Mouse (Mus musculus) cerebellum, adult (tissue): ENCODE data around the gene Znhit6.

Experiments used
- ATAC-seq: cut with Nextera tagmentation; 2 replicates; pipeline ENCODE4 v1.9.2; 2017; ENCODE audit warnings: mild to moderate bottlenecking, moderate library complexity, mixed read lengths; ENCODE audit not compliant: insufficient number of reproducible peaks, low FRiP score, low TSS enrichment

The Znhit6 gene

DNA sequence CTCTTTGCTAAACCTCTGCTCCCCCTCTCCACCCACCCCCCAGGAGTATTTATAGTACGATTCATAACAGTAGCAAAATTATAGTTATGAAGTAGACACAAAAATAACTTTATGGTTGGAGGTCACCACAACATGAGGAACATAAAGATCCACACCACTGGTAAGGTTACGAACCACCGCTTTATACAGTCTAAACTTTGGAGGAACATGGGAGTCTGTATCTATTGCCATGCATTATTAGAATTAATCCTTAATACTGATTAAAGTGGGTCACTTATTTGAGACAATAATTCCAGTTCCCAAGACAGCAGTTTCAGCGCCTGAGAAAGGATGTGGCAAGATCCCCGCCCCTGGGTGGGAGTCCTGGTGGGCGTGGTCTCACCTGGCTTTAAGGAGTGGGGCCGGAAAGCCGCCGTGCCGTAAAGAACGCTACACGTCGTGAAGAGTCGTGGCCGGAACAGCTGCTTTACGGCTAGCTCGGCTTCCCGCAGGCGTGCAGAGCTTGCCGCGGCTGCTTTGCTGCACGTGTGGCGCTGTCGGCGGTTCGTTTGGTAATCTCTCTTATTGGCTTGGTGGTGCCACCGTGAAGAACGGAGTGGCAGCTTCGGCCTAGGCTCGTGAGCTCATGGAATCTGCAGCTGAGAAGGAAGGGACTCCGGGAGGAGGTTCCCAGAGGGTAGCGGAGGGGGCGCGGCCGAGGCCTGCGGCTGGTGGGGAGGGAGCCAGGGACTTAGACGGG is at the start of gene Znhit6:
Gene Znhit6, plus strand, starts transcription at position 463 of the 739 bp plus-strand sequence.
- ATAC-seq: peak; percentile 84

DNA sequence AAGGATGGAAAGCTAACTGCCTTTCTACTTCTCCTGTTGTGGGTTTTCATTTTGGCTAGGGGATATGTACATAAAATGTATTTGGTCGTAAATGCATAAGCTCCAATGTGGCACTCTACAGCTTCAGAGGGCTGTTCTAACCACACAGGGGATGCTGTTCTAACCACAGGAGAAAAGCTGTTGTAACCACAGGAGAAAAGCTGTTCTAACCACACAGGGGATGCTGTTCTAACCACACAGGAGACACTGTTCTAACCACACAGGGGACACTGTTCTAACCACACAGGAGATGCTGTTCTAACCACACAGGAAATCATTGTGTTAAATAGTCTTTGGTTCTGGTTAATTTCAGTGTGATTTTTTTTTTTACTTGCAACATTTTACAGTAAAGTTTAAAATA is 38.1 kb upstream of the Znhit6 start:
- no peak for ATAC-seq

DNA sequence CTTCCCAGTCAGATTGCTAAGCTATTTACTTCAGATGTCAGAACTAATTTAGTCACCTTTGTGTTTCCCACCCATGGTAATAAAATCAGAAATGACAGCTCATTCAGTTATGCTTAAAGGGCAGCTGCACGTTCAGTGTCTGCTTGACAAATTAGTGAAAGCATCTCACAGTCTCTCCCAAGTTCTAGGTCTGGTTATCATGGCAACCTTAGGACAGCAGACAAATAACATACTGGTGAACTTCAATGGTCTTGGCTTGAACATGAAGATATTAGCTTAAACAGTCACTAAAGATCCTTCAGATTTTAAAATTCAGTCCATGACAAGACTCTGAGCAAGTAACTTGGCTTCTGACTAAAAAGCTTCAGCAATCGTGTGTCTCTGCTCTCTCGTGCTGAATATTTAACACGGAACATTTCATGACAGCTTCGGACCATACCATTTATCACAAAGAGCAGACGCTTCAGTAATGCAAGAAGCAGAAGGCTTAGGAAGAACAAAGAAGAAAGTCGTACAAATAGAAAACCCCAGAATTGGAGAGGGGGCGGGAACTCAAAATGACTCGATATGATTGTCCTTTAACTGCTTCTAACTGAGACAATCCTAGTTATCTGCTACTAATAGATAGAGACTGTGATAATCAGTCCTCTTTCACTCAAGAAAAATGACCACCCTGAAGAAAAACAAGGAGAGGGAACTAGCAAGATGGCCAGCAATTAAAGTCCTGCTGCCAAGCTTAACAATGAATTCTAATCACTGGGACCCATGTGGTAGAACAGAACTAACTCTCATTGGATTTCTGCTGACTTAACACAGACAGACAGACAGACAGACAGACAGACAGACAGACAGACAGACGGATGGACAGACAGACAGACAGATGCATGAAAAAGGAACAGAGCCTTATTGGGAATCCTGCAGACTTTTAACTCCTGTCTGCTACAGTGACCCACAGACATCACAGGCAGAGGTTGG is 27.3 kb upstream of the Znhit6 start:
- no peak for ATAC-seq

DNA sequence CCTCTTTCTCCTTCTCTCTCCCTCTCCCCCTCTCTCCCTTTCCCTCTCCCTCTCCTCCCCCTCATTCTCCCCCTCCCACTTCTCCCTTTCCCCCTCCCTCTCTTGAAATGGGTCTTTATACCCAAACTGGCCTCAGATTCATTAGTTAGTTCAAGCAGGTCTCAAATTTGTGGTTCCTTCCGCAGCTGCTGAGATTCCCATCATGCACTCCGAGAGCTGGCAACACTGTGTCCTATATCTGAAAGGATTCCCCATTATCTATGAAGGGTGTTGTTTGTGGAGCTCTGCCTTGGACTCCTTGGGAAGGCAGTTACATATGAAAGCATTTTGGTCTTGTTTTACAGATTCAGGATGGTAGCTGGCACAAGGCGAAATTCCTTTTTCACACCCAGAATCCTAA is 25.8 kb upstream of the Znhit6 start:
- no peak for ATAC-seq

DNA sequence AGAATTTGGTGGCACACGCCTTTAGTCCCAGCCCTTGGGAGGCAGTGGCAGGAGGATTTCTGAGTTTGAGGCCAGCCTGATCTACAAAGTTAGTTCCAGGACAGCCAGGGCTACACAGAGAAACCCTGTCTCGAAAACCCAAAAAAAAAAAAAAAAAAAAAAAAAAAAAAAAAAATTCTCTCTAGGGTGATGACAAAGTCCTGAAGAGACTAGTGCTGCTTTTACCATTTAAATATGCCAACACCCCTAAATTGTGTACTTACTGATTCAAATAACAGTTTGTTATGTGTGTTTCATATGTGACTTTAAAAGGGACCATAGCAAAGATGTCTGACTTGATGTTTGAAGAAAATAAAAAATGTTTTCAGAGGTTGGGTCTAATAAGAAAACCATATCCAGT is 21.6 kb upstream of the Znhit6 start:
- no peak for ATAC-seq

DNA sequence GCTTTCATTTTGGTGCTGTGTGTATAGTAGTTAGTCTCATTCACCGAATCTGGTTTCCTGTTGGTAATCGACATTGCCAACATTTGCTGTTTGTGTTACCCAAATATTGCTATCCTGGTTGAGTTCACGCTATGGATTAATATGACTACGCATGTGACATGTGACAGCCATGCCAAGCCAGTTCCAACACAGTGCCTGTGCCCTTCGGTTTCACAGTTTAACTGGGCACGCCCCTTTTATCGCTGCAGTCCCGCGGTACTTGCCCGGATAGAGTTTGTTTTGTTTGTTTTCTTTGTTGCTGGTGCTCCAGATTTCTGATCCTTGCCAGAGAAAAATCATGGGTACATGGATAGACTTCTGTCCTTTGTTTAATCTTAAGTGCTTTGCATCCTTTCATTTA is 19.8 kb upstream of the Znhit6 start:
- ATAC-seq: no peak

DNA sequence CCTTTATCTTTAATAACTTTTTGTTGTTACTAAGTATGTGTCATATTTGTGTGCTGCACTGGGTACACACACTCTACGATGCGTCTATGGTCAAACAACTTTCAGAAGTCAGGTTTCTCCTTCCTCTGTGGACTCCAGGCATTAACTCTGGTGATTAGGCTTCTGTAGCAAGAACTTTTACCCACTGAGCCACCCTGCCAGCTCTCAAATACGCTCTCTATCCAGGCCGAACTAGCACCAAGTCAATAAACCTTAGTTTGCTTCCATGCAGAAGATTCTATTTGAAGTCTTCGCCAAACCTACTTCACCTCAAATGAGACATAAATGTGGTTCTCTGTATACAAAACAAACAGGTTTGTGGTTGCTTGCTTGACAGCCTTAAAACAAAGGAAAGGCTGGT is 16.3 kb upstream of the Znhit6 start:
- ATAC-seq: no peak

DNA sequence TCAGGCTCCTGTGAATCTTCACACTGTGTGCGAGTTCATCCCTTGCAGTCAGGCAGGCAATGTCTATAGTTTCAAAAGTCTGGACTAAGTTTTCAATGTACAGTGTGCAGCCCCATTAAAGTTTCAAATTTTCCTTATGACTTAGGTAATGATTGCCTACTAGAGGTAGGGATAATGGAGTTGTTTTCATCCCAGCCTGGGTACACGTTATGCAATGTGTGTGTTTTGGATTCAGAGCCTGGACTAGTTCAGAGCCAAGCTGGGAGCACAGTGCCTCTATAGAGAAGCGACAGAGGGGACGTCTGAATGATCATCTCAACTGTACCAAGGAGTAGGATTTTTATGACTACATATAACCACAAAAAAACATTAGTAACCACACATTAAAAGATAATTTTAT is 15.9 kb upstream of the Znhit6 start:
- no peak for ATAC-seq

DNA sequence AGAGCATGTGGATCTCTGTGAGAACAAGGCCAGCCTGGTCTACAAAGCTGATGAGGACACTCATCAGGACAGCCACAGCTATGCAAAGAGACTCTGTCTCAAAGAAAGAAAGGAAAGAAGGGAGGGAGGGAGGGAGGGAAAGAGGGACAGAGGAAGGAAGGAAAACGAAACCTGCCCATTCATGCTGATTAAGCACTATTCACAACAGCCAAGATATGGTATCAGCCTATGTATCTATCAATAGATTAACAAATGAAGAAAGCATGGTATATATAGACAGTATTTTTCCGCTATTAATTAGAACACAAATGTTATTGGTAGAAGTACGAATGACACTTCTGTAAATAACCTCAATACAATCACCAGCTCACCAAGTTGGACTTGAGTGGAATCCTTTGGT is 1.5 kb upstream of the Znhit6 start:
- ATAC-seq: no peak

DNA sequence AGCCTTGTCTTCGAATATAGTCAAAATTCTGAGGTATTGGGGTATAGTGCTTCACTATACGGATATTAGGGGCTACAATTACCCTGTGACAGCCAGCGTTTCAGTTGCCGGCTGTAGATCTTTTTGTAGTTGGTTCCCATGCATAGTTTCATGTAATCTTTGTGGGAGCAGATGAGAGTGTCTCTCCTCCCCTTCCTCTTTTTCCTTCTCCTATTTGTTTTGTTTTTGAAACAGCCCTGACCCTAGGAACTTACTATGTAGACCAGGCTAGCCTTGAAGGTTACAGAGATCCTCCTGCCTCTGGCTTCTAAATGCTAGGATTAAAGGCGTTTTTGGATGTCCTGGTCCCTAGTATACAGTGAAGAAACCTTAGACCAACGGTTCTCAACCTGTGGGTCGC is 665 bp upstream of the Znhit6 start:
- no peak for ATAC-seq

DNA sequence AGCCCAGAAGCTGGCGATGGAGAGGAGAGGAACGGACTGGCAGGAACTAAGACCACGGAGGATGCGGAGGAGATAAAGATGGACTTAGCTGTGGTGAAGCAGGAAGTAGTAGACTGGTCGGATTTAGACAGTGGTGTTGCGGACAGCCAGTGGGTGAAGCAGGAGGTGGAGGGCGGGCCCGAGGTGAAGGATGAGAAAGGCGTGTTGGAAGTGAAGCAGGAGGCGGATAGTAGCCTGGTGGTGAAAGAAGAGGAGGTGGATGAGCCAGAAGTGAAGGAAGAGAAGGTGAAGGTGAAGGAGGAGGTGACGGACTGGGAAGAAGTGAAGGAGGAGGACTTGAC is 447 bp downstream of the Znhit6 start:
- peak; percentile 50; the same call in 1 of the 2 replicates for ATAC-seq

DNA sequence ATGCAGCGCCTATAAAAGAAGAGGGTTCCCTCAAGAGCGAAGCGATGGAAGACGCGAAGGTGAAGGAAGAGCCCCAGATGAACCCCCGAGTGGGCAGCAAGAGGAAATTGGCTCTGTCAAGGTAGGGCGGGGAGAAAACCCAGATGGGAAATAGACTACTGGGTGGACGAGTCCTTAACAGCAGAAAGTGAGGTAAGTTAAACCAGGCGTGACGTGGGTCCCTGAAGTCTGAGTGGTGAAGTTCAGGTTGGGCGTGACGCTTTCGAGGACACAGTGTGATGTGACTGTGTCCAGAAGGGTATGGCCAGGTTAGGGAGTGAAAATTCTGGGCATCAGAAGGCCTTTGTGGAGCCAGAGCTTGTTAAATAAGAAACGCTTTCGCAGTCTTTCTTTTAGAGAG is 871 bp downstream of the Znhit6 start:
- ATAC-seq: no peak

DNA sequence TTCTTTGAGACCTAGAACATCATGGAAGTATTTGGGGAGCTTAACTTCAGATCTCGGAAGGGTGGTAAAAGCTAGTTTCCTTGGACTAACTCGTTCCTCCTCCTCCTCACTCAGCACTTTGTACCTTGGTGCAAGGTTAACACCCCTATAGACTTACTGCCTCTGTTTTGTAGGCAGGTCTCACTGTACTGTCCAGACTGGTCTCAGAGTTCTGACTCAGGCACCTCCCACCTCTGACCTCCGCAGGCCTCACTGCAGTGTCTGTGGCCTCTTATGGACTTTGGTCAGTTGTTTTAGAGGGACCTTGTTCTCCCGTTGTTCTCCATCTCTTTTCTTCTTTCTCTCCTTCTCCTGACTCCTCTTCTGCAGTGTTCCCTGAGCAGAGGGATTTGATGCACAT is 7.0 kb downstream of the Znhit6 start:
- no peak for ATAC-seq

DNA sequence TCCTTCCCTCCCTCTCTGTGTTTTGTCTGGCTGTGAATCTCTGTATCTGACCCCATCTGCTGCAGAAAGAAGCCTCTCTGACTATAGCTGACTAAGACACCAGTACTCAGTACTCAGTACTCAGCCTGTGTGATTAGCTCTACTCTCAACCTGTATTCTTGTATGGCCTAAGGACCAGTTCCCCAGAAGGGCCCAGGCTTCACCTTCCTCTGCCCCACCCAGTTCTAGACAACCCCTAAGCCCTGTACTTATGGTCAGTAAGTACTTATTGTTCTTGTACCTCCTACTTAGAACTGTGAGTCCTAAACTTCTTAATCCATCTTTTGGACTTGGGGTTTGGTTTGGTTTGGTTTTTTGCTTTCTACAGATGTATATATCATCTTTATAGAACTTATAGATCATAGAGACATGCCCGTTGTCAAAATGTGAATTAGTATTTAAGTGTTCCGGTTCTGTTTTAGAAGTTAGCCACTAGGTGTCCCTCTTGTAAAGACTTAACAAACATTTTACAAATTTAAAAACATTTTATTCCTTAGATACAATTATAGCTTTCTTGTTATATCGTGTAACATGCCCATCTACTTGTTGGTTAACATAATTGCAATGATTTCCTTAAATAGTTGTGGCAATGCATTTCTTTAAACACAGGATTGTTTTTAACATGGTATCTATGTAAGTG is 7.7 kb downstream of the Znhit6 start:
- ATAC-seq: no peak

DNA sequence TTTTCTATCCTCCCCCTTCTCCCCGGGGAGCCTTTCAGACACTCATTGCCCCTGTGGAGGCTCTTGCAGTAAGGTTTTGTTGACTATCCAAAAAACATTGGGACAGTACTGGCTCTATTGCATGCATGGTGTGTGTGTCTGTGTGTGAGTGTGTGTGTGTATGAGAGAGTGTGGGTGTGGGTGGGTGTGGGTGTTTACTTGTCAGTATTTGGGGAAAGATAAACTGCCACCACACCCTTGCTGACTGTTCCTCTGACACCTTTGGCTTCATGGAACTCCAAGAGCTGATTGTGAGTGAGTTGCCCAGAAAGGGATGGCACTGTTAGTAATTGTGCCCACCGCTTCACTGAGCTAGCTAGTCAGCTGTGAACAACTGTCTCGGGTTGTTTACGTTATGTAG is 14.6 kb downstream of the Znhit6 start:
- ATAC-seq: no peak

DNA sequence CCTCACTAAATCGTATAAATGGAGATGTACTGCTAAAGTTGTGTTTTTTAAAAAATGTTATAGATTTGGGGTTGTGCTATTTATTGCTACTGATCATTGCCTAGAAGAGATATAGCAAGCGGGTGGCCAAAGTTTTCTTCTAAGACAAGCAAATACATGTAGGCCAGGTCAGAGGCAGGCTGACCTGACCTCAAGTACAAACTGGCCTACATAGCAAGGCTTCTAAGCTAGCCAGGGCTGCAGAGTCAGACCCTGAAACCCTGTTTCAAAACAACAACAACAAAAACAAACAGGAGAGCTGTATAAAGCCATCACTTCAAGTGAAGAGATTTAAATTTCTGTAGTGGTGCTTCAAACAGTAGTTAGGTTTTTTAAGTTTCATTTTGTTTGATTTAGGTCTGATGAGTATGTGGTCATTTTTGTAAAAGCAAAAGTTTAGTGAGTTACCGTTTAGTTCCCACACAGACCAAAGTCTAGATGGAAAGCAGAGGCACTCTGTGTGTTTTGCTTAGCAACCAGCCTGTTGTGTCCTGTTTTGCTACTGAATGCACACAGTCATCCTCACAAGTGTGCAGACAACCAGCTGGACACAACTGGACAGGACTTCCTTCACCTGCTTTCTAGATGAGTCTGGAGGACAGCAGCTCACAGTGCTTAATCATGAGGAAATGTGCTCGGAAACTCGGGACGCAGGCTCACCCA is 16.0 kb downstream of the Znhit6 start:
- no peak for ATAC-seq

DNA sequence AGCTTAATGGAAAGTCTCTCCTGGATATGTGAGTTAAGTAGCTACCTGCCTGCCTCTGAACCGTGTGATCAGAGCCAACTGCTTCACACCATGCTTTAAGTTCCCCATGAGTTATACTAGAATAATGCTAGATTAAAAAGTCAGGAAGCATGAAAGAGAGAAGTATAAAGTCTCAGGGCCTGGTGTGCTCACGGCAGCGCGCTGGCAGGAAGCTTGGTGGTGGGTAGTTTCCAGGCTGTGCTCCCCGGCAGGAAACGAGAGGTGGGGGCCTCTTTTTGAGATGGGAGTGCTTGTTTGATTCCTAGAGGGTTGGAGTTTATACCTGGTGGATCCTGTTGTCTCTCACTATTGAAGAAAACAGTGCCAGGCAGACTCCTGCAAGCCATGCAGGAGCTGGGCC is 19.3 kb downstream of the Znhit6 start:
- no peak for ATAC-seq

DNA sequence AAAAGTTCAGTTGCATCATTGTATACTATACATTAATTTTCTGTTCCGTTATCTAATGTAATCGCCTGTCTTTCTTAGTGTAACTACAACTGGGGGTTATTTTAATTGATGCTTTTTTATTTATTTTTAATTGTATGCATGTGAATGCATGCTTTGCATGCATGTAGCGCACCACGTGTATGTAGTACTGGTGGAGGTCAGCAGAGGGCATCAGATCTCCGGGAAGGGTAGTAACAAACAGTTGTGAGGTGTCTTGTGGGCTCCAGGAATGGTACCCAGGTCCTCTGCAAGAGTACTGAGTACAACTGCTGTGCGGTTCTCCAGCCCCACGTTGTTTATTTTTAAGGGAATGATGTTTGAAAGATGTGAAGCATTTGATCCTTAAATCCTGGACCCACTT is 23.1 kb downstream of the Znhit6 start:
- ATAC-seq: no peak

DNA sequence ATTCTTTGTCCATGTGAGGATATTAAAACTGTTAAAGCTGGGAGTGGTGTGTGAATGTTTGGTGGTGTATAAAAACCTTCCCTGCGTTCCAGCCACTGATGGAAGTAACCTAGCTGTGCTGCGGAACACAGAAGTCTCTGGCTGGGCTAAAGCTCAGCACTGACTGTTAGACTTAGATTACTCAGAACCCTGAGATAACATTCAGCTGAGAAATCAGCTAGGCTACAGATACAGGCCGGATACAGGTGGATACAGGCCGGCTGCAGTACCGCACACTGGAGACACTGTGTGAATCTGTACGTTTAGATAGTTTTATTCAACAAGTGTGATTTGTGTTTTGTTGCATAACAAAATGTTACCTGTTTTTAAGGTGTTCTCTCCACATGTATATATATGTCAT is 24.8 kb downstream of the Znhit6 start:
- no peak for ATAC-seq

DNA sequence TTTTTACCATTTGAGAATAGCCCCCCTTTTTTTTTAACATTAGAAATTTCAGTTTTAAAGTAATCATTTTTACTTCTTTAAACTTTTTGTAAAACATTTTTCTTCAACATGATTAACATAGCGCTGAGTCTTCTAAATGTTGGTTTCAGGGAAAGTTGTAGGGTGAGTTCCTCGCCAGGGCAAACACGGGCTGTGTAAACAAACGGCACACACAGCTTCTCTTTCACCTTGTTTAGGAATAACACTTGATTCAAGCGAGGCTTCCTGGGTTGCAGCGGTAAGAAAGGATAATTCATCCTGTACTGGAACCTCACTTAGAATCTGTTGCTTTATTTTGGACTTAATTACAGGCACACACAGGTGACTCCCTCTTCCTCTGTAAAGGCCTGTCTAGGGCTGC is 25.3 kb downstream of the Znhit6 start:
- ATAC-seq: no peak
